Mouse (Mus musculus) fibroblast of lung, adult 2 months (primary cell): Measurements from ENCODE around the gene Syt1.

ENCODE experiments used
- DNase-seq: peaks from one replicate; pipeline ENCODE4 v3.0.0-alpha.2; 2011; ENCODE audit warnings: low read depth

Gene Syt1

DNA sequence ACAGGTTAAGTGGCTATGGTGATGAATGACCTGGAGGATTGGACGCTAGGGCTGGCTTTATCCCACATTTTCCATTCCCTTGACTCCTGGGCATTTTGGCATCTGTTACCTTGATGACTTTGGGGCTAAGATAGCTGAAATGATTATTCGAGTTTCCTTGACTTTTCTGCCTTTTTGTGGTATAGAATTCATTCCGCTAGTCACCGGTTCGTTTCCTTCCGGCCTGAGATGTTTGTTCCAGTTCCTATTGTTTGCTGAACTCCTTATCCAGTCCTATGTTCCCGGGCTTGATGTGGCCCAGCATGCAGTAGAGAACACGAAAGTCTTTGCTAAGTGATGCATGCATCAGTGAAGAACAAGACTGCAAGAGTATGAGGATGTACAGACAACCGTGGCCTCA lies 493.7 kb downstream of the Syt1 start:
- no peak for DNase-seq

DNA sequence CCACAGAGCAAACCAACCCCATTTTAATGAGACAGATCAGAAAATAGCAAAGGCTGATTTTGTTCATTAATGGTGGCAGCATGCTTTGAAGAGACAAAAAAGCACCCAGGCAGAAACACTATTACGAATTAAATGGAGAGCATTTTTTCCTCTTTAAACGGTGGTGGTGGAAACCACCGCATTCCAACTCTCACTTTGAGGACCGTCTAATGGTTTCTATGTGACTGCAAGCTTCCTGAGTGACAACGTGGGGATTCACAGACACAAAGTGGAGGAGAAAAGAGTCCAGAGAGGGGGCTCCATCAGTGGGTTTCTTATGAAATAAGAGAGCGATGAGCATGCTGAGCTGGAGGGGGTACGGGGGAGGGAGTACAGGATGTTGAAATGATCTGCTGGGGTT lies 496.1 kb downstream of the Syt1 start:
- no peak for DNase-seq

DNA sequence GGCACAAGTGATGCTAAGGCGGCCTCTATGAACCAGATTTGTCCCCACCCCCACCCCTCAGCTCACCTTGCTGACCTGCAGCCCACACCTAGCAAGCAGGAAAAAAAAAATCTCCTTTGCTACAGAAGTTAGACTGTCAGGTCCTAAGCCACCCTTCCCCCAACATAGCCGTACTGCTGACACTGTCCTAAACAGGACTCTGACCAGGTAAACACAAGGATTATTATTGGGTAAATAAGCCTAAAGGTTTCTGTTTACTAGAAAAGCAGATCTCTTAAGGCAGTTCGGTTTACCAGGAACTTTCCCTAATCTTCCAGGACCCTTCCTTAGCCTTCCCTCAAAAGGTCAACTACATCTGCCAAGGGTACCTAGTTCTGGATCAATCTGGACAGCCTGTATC lies 501.2 kb downstream of the Syt1 start:
- DNase-seq: no peak

DNA sequence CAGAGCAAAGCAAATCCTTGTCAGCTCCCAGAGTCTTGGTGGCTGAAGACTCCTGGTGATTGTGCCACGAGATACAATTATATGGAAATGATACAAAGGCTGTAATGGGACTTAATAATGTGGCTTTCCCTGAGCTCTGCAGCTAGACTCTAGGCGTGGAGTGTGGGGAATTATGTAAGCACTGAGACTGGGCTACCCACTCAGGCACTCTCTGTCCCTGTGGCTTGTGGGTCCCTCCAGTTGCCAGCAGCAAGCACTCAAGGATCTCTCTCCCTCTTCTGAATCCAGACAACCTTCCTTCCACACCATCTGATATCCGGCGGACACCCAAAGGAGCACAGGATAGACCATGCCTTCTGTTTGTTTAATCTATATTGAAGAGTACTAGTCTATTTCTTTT lies 503.9 kb downstream of the Syt1 start:
- no peak for DNase-seq

DNA sequence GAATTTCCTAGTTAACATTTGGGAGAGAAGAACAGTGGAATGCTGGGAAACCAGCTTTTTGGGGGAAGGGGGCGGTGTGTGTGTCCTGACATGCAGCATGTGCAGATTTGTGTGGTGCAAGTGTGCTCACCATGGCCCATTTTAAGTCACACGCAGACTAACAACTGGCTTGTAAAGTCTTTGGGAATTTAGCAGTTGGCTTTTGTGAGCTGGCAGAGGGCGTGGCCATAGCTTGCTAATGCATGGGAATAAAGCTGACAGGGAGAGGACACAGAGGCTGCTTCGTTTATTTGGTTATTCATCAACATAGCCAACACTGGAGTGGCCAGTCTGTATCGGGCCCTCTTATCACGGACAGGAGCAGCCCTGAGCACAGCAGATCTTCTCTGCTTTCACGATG lies 505.9 kb downstream of the Syt1 start:
- no peak for DNase-seq

DNA sequence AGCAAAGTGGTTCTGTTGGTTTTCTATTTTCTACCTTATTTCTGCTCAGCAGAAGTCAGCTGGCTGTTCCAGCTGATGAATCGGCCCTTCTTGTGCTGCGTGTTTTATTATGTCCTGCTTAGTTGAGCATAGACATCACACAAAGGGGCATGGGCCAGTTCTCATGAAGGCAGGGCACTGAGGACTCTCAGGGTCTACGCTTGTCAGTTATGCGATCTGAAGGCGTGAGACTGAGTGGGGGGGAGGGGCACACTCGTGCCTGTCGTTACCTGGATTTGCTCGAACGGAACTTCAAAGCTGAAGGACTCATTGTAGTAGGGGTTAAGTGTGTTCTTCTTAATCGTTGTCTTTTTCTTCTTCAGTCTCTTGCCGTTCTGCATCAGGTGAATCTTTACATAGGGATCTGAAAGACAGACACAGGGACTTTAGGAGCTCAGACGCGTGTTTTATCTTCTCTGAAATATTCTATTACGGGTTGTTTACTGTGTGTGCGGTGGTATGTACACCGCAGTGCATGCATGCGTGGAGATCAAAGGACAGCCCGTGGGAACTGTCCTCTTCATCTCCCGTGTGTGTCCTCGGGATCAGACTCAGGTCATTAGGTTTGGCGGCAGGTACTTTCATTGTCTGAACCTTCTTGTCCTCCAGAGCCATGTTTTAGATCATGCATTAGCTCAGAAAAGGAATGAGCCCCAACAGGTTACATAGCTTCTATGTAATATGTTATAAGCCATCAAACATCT lies 506.5 kb downstream of the Syt1 start:
- no peak for DNase-seq

DNA sequence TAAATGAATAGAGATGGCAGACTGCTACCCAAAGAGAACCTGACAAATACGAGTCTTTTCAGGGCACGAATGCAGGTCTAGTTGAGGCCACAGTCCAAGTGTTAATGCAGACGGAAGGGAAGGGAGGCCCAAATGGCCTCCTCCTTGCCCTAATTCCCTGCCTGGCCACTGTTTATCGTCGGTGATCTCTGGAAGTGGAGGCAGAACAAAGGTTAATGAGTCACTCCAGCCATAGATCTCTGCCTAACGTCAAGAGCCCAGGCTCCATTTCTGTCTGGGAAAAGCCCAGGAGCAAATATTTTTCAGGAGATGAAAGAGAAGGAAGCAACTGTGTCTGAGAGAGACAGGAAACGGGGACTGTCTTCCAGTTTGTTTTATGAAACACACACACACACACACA lies 520.6 kb downstream of the Syt1 start:
- no peak for DNase-seq

DNA sequence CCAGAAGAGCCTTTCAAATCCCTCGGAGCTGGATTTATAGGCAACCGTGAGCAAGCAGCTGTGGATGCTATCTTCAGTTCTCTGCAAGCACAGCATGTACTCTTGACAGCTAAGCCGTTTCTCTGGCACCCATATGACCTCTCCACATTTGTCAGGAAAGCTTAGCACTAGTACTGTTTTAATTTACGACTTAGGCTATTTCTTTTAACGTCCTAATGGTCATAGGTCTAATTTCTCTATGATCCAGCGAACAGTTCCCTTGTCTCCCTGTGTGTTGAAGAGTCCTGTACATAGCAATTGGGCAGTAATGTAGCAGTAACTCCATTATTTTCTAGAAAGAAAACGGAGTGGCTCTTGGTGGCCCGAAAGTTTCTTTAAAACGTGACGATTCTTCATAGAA lies 526.8 kb downstream of the Syt1 start:
- DNase-seq: no peak

DNA sequence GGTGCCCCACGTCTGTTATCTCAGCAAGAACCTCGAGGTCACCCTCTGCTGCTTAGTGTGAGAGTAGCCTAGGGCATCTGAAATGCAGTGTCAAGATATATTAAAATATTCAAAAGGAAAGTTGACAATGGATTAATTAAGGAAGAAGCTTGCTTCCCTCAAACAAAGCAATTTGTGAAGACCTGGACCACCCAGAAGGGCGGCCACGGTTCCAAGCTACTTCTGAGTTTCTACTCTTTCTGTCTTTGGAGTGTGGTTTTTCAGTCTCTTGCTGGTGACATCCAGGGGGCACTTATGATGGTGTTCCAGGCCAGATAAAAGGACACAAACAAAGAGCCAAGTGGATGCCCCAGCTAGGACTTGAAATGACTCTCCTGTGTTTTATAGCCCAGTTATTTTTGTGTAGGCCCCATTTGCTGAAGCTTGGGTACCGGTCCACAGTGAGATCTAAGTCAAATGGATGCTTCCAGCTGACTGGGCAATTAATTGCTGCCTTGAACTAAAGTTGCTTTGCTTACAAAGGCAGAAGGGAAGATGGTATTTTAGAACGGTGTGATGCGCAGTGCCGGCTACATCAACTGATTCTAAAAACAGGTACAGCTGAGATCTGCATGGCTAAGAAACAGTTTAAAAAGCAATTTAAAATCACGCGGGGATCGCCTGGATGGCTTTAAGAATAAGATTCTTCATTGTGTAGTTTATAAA lies 530.5 kb downstream of the Syt1 start:
- no peak for DNase-seq

DNA sequence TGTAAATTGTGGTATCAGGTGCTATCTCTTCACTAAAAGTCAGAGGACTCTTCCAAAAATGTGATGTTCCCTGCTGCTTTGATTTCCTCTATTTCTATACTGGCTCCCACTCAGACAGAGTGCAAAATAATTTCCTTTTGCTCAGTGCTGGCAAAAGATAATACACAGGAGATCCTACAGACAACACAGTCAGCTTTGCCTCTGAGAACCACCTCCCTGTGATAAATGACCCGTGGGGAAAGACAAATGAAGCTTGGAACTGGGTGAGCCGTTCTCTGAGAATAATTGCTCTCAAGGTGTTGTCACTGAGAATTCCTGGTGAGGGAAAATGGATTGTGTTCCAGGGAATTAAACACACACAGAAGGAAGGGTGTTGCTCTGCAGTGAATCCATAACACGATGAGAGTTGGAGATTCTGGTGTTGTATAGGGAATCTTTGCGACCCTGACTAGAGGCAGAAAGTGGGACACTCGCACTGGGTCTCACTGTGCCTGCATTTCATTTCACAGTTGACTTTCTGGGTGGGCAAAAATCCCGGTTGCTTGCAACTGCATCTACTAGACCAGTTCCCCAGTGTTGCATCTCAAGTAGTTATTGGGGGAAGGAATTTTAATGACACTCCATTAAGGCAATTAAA lies 540.3 kb downstream of the Syt1 start:
- no peak for DNase-seq

DNA sequence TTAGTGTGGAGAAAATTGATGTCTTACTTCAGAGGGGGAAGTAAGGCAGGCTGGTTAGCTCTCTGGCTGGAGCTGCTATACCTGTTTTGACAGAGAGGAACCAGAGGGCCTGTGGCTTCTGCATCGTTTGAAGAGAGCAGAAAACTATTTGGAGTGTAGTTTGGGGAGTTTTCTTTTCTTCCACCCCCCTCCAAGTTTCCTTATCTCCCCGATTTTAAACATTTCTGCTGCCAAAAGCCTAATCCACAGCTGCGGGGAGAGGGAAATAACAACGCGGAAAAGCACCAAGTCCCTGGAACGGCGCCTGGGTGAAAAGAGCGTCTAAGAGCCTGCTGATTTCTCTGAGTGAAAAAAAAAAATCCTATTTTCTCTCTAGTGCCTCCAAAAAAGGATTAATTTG lies 544.2 kb downstream of the Syt1 start:
- no peak for DNase-seq

DNA sequence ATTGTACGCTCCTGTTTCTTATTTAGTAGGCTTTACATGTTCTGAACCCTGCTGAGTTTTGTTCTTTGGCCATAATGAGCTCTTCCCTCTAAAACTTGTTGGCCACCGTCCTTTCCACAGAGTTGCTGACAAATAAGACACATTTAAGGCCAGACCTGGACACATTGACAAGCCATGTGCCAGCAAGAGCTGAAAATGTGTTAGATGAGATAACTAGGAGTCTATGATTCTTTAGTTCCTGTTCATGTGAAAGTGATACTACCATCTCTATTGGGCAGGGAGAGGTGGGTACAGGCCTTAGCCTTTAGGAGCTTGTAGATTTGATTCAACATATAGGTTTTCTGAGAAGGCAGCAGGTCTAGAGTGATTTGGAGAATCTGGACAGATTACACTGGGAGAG lies 548.9 kb downstream of the Syt1 start:
- no peak for DNase-seq

DNA sequence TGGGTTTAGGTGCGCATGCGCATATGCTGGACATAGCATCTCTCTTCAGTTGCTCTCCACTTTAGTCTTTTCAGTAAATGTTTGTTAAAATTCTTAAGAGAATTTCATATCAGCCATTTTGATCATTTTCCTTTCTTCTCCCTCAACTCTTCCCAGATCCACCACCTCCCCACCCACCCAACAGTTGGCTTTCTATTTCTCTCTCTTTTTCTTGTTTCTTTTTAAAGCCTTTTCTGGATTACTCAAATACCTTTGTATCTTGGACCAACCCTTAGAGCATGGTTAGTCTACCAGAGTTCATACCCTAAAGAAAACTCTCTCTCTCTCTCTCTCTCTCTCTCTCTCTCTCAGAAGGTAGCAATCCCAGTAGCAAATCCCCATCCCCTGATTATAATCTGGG lies 553.7 kb downstream of the Syt1 start:
- no peak for DNase-seq

DNA sequence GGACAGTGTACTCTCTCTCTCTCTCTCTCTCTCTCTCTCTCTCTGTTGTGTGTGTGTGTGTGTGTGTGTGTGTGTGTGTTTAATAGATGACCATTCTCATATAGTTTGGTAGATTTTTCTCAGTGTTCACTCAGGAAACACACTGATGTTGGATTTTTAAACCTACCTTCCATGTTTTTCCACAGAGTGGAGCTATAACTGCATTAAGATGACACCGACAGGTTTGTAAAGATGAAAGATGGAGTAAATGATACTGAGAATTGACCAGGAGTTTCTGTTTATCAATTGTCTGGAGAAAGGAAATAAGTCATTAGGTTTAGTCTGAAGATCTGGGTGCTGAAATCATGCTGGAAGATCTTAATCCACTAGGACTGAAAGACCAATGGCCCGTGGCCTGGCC lies 554.9 kb downstream of the Syt1 start:
- DNase-seq: no peak

DNA sequence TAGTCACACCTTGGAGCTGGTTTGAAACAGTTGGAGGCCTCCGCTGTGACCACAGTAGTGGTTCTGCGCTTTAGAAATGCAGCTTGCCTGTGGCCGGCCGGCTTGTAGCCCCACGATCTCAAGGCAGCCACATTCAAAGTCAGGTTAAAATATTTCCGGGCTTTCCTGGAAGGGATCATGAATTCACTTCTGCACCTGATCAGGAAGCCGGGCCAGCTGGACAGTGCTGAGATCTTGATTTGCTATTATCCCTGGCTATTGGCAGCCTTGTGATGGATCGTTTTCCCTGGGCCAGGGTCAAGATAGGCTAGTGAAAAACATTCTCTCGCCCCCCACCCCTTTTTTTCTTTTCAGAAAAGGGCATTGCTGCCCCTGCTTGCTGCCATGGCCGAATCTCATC lies 555.6 kb downstream of the Syt1 start:
- DNase-seq: no peak

DNA sequence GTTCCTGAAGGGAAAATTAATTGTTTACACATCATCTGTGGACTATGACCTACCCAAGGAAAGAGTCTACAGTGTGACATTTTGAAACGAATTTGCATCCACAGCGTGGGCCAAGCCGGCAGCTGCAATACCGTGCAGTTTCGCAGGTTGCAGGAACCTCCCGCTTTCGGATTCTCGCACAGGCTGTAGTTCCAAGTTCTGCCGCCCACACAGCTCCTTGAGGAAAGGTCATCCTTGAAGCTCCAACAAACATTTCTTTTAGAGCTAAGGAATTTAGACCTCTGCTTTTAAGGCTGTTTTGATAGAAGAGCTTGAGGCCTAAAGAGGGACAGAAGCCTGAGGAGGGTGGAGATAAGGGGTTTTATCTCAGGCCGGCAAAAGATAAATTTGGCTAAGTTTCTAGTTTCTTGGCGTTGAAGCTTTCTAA lies 556.1 kb downstream of the Syt1 start:
- DNase-seq: no peak

DNA sequence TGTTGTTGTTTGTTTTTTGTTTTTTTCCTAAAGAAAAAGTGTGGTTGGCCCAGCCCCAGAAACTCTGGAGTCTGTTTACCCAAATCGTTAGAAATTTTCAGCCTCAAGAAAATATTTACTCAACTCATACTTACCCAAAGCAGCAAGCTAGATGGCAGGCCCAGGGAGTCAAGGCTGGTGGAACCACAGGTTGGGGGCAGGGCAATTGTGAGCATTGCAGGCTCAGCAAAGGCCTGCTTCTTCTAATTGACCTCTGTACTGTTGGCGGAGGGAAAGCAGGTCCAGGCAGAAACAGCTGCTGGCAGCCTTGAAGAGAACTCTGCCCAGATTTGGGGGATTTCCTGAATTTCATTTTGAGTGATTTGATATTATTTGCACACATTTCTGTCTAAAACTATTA lies 557.2 kb downstream of the Syt1 start:
- no peak for DNase-seq

DNA sequence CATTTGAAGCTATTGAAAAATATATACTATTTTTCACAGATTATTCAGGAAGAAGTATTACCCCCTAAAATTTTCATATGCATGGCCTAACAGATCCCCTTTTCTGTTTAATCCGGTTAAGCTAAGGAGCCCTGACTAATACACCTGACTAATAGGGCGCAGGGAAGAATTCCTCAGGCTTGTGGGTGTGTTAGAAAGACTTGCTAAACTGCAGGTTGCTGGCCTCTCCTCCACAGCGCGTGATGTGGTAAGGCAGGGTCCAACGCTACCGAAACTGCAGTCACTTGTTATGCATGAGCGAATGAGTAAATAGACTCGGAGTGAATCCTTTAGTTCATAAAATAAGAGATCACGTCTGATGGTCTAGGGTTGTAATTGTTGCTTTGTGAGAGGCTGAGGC lies 558.4 kb downstream of the Syt1 start:
- DNase-seq: no peak

DNA sequence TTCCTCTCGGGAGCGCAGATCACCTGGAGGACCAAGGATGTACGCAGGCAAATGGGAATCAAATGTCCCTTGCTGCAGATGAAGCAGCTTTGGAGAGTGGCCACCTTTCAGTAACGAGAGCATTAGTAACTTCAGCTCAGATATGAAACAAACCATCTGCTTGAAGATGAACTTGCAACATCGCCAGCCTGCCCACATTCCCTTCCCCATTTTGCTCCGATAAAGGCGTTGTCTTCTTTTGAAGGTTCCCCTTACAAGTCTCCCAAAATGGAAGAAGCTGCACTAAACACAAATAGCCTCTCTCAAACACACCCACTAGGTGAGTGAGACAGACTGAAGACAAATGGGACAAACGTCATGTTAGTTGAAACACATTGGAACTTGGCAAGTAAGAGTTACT lies 559.3 kb downstream of the Syt1 start:
- no peak for DNase-seq

DNA sequence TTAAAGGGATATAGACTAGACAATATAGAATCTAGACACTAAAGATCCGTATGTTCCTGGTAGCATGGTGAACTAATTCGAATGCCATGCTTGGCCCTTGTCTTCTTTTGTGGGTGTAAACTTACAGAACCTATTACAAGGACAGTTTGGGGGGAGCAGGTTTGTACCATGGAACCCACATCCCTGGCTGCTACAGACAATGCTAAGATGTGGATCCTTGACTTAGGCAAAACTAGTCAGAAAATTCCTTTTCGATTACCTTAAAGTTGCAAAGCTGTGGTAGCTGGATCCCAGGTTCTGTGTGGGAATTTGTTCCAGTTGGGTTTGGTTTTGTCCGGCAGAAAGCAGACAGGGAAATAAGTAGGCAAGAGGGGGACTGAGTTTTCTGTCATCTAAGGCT lies 560.4 kb downstream of the Syt1 start:
- DNase-seq: no peak

DNA sequence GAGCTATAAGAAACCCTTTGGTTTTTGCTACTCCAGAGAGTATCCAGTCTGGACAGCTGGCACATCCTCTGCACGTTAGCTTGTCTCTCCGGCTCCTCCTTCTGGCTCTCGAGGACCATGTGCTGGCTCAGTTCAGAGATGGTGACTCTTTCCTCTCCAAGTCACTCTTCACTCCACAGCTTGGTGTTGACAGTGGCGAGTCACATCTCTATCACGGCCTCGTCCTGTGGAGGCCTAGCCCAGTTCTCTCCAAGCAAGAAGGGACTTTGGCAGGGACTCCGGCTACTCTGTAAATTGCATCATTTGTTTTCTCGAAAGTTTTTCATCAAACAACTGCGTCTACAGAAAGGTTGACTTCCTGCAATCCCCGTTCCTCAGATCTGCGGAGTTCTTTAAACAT lies 562.4 kb downstream of the Syt1 start:
- DNase-seq: no peak
